Mouse (Mus musculus) gastrocnemius, postnatal 10 days (tissue): ENCODE data around the gene Parp11. TPM values are rescaled to one million over a fixed set of nuclear protein-coding genes. Genes with fewer than 3 reads are reported as not detected.
A peak's percentile ranks its signal among the peaks of the same experiment; 100 is the strongest.

ENCODE experiments used
- DNase-seq: peaks from one replicate; pipeline ENCODE4 v3.0.0; 2021; ENCODE audit warnings: mixed read lengths
- long read RNA-seq, 2 experiments: library from polyadenylated mRNA; stranded (forward); transcript quantifications; one replicate each; pipeline ENCODE4 v2.0.0; 2021
- total RNA-seq, 2 experiments: library from RNA; stranded (reverse); gene quantifications; 2 replicates each; pipeline ENCODE4 v1.2.3; 2021

Parp11 gene
- total RNA-seq, result 1 to 10 TPM; 7.6 to 9.2 TPM
- long read RNA-seq, experiment 1, partial matches to known transcripts, result 1 of 2 reads
- long read RNA-seq, experiment 1, other reads (novel, unspliced or antisense), result 0 of 2 reads
- long read RNA-seq, experiment 2, partial matches to known transcripts, result 0 of 1 reads
- long read RNA-seq, experiment 2, other reads (novel, unspliced or antisense), result 0 of 1 reads

DNA sequence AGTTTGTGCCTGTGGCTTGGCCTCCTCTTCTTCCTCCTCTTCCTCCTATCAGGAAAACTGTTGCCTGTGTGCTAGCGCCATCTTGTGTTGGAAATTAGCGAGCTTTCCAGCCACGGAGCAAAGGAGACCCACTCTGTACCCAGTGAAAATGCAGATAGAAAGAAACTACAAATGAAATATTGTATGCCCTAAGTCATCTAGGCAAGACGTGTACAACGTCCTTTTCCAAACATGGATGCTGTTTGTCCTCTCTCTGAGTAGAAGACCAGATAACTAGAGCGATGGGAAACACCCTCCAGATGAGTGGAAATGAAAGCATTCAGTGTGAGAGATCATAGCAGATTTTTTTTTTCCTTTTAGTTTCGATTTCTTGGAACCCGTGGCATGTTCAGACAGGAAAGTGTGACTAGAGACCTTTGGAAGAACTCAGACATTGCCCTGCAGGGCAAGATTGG, at the start of gene Parp11:
Gene Parp11, plus strand, starts transcription at position 405 of the 455 bp plus-strand sequence.
- DNase-seq, result peak; percentile 65

DNA sequence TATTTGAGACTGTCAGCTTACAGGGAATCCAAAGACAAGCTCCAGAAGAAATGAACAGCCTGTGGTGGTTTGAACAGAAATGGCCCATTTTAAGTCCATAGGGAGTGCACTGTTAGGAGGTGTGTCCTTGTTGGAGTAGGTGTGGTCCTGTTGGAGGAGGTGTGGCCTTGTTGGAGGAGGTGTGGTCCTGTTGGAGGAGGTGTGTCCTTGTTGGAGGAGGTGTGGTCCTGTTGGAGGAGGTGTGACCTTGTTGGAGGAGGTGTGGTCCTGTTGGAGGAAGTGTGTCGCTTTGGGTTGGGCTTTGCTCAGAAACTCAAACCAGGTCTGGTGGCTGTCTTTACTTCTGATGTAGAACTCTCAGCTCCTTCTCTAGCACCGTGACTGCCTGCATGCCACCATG, 48.6 kb upstream of the Parp11 start:
- DNase-seq, result no peak

DNA sequence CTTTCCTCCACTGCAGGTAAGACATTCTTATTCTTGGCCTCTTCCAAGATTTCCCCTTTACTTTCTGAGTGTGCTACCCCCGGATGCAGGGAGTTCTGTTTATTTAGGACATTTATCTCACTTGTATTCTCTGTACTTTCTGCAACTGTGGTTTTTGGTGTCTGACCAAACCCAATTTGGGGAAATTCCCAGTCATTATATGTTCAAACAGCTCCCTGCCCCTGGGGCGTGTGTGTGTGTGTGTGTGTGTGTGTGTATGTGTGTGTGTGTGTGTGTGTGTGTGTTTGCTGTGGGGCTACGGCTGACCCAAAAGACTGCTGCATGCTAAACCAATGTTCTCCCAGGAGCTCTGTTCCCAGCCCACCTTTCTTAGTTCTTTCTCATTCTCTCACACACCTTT, 45.2 kb upstream of the Parp11 start:
- no peak for DNase-seq

DNA sequence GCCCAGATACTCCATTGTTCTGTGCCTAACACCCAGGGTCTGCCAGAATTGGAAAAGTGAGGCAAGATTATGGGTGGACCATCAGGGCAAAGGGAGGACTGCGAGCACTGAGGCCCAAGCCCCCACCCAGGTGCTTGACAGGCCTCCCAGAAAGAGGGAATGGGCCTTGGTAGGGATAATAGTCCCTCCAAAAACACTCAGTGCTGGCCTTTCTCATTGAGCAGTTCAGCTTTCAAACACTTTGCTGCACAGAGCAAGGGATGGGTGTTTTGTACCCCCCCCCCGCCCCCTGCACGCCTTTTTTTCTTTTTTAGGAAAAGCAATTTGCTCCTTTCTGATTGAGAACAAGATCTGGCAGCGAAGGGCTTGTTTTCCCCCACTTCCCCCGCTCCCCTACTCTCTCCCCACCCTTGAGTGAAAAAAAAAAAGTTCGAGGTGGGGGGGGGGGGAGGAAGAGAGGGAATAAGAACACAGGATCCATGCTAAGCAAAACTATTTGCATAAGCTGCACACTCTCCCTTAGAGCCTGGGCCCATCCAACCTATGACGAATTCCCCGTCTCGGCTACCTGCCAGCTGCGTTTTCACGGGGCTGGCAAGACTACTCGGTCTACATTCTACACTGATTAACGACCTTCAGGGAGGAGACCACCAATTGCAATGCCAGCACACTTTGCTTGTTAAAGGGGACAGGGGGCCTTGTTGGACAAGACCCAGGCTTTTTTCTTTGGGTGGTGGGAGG, 42.4 kb upstream of the Parp11 start:
- peak; percentile 43 for DNase-seq

DNA sequence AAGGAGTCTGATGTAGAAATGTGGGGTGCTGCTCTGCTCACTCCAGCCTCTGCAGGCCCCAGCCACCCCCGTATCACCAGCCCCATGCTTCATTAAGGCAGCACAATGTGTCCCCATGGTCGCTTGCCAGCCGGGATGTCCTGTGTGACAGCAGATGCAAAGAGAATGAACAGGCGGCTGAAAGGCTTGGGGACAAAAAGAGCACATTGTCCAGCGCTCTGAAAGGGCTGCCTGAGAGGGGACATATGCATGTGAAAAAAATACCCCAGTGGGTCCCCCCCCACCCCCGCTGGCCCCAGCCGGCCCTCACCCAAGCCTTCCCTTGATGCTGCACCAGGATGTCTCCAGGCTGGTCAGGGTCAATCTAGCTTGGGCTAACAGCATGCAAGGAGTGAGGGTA, 41.0 kb upstream of the Parp11 start:
- no peak for DNase-seq

DNA sequence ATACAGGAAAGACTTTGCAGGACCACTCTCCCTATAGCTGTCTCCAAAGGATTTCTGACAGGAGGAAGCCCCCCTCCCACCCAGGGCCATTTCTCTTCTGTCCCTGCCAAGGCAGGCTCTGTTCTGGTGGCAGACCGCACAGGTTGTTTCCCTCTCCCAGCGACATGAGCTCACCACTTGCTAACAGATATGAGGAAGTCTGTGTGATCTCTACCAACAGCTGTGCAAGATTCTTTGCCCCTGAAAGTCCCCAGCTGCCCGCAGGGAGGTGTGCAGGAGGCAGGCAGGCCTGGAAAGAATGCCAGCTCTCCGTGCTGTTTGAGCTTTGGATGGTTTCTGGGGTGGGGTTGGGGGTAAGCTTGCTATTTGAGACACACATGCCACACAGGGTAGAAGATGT, 38.9 kb upstream of the Parp11 start:
- DNase-seq, result no peak

DNA sequence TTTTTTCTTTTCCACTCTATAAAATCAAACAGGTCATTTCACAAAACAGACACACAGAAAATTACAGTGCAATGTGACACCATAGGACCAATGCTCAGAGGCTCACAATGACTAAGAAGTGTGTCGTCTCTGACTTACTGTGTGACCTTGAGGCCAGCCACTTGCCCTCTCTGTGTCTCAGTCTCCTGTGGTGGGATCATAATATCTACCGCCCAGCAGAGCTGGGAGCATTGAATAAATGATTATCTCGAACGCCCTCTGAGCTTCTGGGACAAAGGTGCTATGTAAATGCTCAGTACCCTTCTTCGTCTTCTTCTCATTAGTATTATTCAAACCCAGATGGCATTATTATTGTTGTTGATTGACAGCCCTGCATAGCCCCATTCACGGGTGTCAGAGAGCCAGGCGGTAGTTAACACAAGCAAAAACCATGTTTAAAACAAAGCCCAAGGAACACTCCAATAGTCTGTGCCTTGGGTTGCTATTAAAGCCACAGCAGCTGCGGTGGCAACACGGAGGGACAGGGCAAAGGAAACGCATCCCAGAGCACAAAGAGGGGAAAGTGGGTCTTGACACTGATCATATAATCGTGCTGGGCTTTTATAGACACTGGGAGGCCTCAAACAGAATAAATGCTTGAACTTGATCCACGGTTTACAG, 29.0 kb upstream of the Parp11 start:
- no peak for DNase-seq

DNA sequence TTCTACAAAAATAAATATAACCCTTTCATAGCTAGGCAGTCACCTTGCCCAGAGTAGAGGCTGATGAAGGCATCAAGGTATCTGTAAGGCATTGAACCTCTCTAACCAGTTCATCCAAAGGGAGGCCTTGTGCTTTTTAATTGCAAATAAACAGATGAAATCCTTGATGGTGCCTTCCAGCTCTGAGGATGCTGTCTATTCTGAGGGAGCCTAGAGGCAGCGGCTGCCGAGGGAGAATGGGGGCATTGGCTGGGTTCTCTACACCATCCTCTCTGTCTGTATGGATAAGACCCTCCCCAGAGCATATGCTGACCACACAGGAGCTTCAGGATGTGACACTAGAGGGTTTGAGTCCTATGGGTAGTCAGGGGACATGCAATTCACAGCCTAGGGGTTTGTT, 28.3 kb upstream of the Parp11 start:
- no peak for DNase-seq

DNA sequence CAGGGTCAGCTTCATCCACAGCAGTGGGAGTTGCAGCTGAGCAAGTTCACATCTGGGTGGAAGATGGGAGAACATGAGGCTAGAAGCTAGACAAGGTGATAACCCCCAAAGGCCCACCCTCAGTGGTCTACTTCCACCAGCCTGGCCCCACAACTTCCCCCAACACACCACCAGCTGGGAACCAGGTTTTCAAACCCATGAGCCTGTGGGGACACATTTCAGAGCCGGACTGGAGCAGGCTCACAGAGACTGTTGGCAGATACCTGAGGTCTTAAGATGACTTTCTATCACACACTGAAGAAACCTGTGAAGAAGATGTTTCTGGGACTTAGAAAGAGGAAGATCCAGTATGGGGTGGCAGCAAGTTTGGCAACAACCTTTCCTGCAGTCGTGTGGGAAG, 26.5 kb upstream of the Parp11 start:
- DNase-seq, result no peak

DNA sequence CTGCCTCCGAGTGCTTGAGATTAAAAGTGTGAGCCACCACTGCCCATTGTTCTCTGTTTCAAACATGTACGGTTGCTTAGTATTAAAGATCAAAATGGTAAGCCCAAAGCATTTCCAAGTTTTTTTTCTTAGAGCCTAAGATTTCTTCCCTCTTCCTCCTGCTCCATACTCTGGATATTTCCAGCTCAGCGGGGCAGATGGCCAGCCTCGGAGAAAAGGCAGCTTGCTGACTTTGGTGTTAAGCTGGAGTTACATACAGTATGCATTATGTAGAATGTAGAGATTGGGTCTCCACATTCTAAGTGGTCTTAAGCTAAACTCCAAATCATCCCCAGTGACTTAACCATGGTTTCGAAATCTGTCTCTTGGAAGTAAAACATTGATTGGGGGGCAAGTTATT, 21.5 kb upstream of the Parp11 start:
- DNase-seq, result no peak

DNA sequence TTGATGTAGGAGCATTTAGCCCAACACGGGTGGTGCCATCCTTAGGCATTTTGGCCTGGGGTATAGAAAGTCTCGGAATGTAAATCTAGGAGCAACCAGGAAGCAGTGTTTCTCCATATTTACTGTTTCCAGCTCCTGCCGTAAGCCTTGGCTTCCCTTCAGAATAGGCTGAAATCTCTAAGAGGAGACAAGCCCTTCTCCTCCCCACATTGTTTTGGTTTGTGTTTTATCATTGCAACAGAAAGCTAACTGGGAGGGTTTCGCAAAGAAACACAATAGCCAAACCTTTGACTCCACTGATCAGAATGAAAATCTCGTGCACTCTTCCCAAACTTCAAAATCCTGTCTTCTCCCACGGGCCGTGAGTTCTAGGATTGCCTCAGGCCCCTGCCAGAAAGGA, 15.9 kb upstream of the Parp11 start:
- no peak for DNase-seq

DNA sequence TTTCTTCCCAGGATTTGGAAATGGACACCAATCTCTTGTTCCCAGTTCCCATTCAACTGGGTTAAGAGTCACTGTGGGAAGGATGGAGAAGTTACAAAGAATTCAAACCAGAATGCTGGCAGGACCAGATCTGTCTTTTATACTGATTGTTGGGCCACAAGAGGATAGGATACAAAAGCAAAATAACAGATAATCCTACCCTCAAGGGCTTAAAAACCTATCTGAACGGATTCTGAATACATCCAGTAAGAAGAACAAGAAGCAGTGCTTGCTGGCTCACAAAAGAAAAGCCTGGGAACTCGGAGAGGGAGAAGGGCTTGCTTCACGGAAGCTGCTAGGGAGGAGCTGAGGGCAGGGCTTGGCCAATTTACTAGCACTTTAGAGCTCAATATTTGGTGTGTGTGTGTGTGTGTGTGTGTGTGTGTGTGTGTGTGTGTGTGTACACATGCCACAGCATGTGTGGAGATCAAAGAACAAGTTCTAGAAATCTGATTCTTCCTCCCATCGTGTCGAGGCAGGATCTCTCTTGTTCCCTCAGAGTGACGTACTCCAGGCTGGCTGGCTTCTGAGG, 15.4 kb upstream of the Parp11 start:
- DNase-seq, result no peak

DNA sequence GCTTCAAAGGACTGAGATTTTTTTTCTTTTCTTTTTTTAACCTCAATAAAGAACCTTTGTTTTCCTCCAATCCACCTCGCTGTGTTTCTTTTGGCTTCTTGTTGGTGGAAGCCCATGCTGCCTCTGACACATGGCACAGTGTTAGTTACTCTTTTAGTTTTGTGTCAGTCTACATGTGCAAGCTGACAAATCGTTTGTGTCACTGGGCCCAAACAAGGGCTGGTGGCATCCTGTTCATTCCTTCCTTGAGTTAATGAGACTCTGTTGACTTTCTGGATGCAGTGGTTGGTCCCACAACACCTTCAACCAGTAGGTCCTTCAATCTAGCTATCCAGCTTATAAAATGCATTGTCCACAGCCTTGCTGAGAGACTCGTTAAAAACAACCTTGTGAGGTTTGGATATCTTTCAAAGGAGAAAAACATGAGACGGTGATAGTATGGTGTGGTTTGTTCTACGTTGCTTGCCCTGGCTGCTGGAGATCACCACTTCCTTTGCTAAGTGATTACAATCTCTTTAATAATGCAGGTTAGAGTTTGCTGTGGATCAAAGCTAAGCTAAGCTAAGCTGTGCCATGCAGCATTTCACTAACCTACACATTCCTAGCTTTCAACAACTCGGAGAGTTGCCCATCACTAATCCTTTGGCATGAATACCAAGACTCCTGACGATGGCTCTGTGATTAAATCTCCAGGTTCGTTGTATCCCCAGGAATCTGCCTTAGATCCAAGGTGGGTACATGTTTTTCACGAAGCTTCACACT, 12.6 kb upstream of the Parp11 start:
- DNase-seq, result no peak

DNA sequence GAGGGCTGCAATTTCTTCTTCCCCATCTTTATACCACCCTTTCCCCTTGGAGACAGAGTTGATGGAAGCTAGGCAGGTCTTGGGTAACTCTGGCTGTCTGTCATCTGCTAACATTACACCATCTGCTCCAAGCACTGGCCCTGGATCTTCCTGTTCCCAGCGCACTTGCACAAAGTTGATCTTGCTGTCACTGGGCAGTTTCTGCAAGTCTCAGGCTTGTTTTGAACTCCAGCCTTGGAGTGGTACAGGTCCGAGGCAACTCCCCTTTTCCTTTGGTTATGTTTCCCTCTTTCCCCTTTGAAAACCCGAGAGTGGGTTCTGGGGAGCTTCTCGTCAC, 12.0 kb upstream of the Parp11 start:
- DNase-seq, result no peak

DNA sequence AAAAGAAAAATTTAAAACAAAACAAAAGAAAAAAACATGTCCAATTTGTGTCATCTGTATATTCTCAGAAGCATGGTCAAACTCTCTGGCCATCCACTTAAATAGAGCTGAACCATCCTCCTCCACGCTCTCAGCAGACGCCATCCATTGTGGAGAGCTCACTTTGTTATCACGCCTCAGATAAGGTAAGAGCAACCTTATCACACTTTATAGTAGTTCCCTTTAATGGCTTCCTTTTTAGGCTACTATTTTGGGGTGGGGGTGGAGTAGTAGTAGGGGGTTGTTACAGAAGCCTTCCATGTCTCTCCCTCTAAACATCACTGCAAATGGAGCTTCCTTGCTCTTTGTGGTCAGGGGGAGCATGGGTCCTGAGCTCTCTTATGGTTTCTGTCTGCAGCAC, 7.6 kb upstream of the Parp11 start:
- no peak for DNase-seq

DNA sequence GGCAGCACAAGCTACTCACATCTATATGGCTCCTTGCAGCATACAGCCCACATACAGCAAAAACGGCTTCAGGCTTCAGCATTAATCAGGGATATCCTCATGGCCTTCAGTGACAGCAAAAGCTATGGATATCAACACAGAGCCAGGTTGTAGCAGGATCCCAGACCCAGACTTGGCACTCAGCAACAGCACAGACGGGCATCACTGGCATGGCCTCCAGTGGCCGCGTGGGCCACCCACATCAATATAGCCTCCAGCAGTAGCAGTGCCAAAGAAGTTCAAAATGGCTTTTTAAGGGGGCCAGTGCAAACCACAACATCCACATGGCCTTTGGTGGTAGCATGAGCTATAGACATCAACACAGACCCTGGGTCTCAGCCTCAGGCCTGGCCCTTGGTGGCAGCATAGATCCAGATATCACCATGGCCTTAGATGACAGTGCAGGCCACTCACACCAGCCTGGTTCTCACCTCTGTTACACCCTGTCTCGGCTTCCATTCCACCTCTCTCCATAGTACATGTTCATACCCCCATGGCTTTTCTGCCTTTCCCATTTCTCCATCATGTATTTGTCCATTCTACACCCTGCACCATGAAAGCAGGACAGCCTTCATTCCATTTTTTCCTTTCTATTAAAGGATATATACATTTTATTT, 7.0 kb upstream of the Parp11 start:
- no peak for DNase-seq

DNA sequence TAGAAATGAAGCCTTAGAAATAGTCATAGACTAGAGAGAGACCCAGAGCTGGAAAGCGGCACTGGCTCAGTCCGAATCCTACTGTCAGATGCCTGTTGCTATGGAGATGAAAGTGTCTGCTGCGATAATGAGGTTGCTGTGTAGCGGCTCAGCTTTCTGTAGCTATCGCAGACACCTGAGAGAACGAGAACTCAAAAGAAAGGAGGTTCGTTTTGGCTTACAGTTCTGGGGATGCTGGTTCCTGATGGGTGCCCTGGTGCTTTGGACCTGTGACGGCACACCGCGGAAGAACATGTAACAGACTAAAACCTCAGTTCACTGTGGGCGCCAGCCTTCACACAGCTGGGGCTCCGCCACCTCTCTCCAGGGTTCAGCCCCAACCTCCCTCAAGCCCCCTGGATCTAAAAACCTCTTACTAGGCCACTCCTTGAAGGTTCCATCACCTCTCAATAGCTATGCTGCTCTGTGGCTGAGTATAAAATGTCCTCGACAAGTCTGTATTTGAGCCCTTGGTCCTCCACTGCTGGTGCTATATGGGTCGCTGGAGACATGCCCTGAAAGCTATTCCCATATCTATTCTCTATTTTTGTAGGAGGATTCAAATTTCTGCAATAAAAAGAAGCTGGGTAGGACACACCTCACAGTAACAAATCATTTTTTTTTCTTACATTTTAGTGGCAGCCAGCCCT, 6.1 kb upstream of the Parp11 start:
- no peak for DNase-seq

DNA sequence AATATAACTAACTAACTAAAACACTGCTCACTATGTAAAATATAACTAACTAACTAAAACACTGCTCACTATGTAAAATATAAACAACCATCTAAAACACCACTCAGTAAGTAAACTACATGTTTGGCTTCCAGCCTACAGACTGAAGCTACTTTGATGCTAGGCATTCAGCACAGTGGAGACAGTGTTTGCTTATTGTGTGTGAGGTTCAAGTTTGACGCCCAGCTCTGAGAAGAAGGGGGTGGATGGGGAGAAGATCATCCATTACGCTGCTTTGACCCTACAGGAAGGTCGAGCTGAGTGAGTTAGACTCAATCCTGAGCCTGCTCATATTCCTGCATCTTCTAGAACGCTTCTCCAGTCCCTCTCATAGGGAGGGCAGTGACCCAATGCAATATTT, 4.1 kb upstream of the Parp11 start:
- DNase-seq, result no peak

DNA sequence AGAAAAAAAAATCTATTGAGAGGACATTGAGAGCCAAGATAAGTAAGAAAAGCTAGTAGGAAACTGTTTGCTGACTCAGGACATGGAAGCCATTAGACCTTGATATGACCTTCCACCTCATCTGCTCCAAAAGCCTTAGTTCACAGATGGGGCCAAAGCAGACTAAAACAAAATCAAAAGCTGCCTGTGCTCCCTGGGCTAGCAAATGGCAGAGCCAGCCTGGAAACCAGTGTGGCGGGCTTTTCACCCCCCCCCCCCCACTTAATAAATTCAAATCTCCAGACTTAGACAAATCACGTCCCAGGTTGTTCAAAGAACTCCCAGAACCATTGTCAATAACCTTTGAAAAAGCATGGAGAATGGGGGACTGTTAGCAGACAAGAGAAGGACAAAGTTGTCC, 2.7 kb upstream of the Parp11 start:
- DNase-seq, result no peak

DNA sequence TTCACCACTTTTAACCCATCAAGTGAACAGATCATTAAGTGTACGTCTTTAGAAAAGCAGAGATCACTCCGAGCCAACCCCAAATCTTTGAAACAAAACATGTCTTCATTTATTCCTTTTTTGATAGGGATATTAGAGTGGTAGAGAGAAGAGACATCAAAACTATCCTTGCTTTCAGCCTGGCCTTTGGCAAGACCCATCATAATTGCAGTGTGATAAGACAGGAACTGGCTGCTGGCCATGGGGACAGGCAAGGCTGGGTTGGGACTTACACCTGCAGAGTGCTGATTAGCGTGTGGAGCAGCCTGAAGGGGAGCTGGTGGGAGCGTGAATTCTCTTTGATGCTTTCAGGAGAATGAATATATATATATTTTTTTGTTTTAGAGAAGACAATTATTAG, 2.2 kb upstream of the Parp11 start:
- DNase-seq, result no peak

DNA sequence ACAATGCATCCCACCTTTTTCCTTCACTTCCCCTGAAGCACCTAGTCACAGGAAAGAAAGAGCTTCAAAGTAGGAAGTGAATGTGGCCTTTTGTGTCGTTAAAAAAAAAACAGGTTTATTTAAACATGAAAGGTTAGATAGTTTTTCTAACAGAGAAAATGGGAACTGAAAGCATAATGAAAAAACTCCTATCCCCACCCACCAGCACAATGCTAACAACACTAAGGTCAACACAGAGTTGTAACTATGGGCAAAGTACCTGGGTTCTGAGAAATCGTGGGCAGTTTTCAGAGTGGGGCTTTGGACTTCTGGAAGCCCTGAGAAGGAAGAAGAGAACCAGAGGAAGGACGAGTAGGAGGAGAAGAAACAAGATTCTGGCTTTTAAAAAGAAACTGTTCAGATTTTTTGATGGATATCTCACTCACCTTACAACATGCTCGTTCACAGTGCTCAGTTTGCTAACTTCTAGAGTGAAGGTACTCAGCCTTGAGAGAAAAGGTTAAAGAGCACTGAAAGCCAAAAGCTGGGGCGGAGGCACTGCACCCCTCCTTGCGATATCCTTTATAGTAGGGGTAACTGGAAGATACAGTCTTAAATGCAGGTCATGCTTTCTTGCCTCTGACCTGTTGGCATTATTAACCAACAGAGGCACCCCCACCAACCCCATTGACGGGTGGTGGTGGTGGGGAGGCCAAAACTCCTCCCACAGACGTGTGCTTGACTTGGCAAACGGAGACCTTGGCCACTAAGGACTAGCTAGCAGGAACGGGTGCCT, 1.2 kb downstream of the Parp11 start:
- no peak for DNase-seq
